In the genomic region with DNA sequence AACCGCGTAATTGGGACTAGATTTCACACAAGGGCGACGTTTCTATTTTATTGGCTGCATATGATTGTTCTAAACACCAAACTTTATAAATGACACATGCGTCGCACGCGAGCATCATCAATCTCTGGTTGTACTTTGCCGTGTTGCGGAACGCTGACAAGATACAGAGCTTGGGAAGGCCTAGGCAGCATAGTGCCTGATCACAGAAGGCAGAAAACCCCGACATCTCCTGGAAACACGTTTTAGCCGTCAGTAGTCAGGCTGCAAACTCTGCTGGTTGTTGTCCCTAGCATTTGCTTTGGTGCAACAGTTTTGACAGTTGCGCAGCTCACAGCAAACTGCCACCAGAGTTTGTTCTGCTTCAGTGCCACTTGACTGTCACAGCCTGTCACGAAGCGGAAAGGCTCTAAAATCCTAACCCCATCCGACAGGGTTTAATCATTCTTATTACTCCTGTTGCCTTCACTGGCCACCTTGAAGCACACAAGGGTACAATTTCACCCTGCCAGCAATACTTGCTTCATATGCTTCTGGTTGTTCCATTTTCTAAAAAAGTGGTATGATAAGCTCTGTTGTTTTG, we compare ENCODE assay signal across 21 mouse cellular contexts.
A peak's percentile ranks its signal among the peaks of the same experiment; 100 is the strongest.
DNase-seq lines count a peak whose midpoint lies in the region; ATAC-seq and TF ChIP-seq lines count a peak whose summit lies in the region.
"Had no signal": no experiment of that assay in that cellular context is flagged by ENCODE, and none has a peak within 500 bp of the region (broad histone marks: within the 10 kb centered on the region; RNA-seq: fewer than 3 reads in every experiment).

No protein-coding gene starts in this region.

- TF ChIP-seq CTCF in forebrain, postnatal 0 days (IDR thresholded peaks at IDR 0.05; ENCODE audit: low read depth) = no peak
- no peak for TF ChIP-seq CTCF in brain, embryonic 14.5 days (IDR thresholded peaks at IDR 0.05; ENCODE audit: borderline replicate concordance, extremely low read depth, insufficient read depth, insufficient read length)

- no peaks in the 10 kb centered on the region for H3K9me3 ChIP-seq in forebrain, postnatal 0 days (ENCODE audit: low read length)
- H3K9me3 ChIP-seq in forebrain, embryonic 10.5 days = no peaks in the 10 kb centered on the region
- H3K9me3 ChIP-seq in kidney, embryonic 16.5 days (ENCODE audit: low read length) = no peaks in the 10 kb centered on the region
- H3K9me3 ChIP-seq: embryonic facial prominence, embryonic 15.5 days; heart, embryonic 13.5 days had no signal

- no peaks in the 10 kb centered on the region for H3K27me3 ChIP-seq in forebrain, postnatal 0 days (ENCODE audit: insufficient read depth, low read length)
- 0 out of 2 replicates have a peak, but pooled peaks cover 7% of the 10 kb centered on the region for H3K27me3 ChIP-seq in forebrain, embryonic 10.5 days (ENCODE audit: poor library complexity, severe bottlenecking)
- H3K27me3 ChIP-seq in kidney, embryonic 16.5 days (ENCODE audit: insufficient read depth, low read length) = peaks cover 3% of the 10 kb centered on the region
- H3K27me3 ChIP-seq: embryonic facial prominence, embryonic 15.5 days; heart, embryonic 13.5 days had no signal

- no peaks in the 10 kb centered on the region for H3K4me1 ChIP-seq in forebrain, postnatal 0 days (ENCODE audit: insufficient read depth)
- H3K4me1 ChIP-seq in forebrain, embryonic 10.5 days = no peaks in the 10 kb centered on the region
- H3K4me1 ChIP-seq in kidney, embryonic 16.5 days (ENCODE audit: insufficient read depth, low read length) = no peaks in the 10 kb centered on the region
- H3K4me1 ChIP-seq: heart, embryonic 13.5 days had no signal

- no peak overlapping the region for H3K9ac ChIP-seq in forebrain, postnatal 0 days
- H3K9ac ChIP-seq in kidney, embryonic 16.5 days (replicated peaks; ENCODE audit: low read length) = no peak overlapping the region
- H3K9ac ChIP-seq: embryonic facial prominence, embryonic 15.5 days; heart, embryonic 13.5 days had no signal

- H3K4me2 ChIP-seq in forebrain, postnatal 0 days (ENCODE audit: low read depth) = no peak overlapping the region
- H3K4me2 ChIP-seq in kidney, embryonic 16.5 days (replicated peaks; ENCODE audit: low read depth, low read length) = peak overlapping the region; percentile 22
- H3K4me2 ChIP-seq: embryonic facial prominence, embryonic 15.5 days; heart, embryonic 13.5 days had no signal

- no peaks in the 10 kb centered on the region for H3K36me3 ChIP-seq in forebrain, postnatal 0 days (ENCODE audit: insufficient read depth)
- no peaks in the 10 kb centered on the region for H3K36me3 ChIP-seq in forebrain, embryonic 10.5 days (replicated peaks)
- H3K36me3 ChIP-seq in kidney, embryonic 16.5 days (ENCODE audit: insufficient read depth, low read length) = no peaks in the 10 kb centered on the region
- H3K36me3 ChIP-seq: embryonic facial prominence, embryonic 15.5 days; G1E; heart, embryonic 13.5 days had no signal

- DNase-seq in cerebellum, postnatal 10 days = peak; percentile 1 to 2
- no peak for DNase-seq in cerebellum, adult 18-20 months
- peak; percentile 35 for DNase-seq in forebrain, postnatal 0 days
- no peak for DNase-seq in forebrain, embryonic 10.5 days (ENCODE audit: extremely low spot score, low spot score)
- DNase-seq in kidney, adult 8-10 months = no peak
- DNase-seq in brain, embryonic 14.5 days (ENCODE audit: low read depth) = peak; percentile 33
- DNase-seq in adrenal gland, postnatal 4 days (ENCODE audit: low spot score in 2 of 2) = no peak
- DNase-seq: adrenal gland, postnatal 10 days; B cell, adult 2 months; cerebellum, adult 2 months; cerebellum, postnatal 14 days; gastrocnemius, postnatal 36 days; heart, adult 11 months; heart, postnatal 36 days had no signal

- no peak overlapping the region for H3K4me3 ChIP-seq in forebrain, postnatal 0 days (ENCODE audit: low read depth, low read length)
- H3K4me3 ChIP-seq in forebrain, embryonic 10.5 days = no peak overlapping the region
- no peak overlapping the region for H3K4me3 ChIP-seq in kidney, embryonic 16.5 days (ENCODE audit: low read length)
- H3K4me3 ChIP-seq: embryonic facial prominence, embryonic 15.5 days; erythroblast, embryonic 14.5 days; heart, embryonic 13.5 days had no signal

- no peak for TF ChIP-seq POLR2A in brain, embryonic 14.5 days (IDR thresholded peaks at IDR 0.05; ENCODE audit: borderline replicate concordance, extremely low read depth, insufficient read depth, insufficient read length, poor library complexity, severe bottlenecking)

- WGBS in forebrain, postnatal 0 days = 66% methylated on average over 18 of the region's 18 CpGs
- 86% methylated on average over 18 of the region's 18 CpGs for WGBS in forebrain, embryonic 10.5 days
- 33% methylated on average over 18 of the region's 18 CpGs for WGBS in kidney, embryonic 16.5 days

- no peak overlapping the region for H3K27ac ChIP-seq in forebrain, postnatal 0 days (ENCODE audit: low read depth, low read length)
- H3K27ac ChIP-seq in forebrain, embryonic 10.5 days = no peak overlapping the region
- no peak overlapping the region for H3K27ac ChIP-seq in kidney, embryonic 16.5 days (ENCODE audit: low read length)
- H3K27ac ChIP-seq: embryonic facial prominence, embryonic 15.5 days; heart, embryonic 13.5 days had no signal

- peak; percentile 51 for ATAC-seq in forebrain, postnatal 0 days
- ATAC-seq in kidney, embryonic 16.5 days (ENCODE audit: low FRiP score, low TSS enrichment) = no peak
- ATAC-seq: CD4-positive, CD25-positive, alpha-beta regulatory T cell, adult 4 months; hindbrain, embryonic 16.5 days had no signal

Comparison
In these comparisons a context has a peak if more than half of its experiments do, and no peak if none do; other contexts are left out.
1. DNase-seq: peak in cerebellum, postnatal 10 days (2 of 2), forebrain, postnatal 0 days (single experiment) and brain, embryonic 14.5 days (single experiment); none in cerebellum, adult 18-20 months (0 of 2), forebrain, embryonic 10.5 days (single experiment), kidney, adult 8-10 months (0 of 2) and adrenal gland, postnatal 4 days (0 of 2).